Mouse (Mus musculus) heart, postnatal 0 days (tissue): ENCODE data around the gene Hibadh.

Experiments
- CTCF ChIP-seq: IDR thresholded peaks from 2 replicates; pipeline ENCODE4 v1.5.1; 2016; ENCODE audit warnings: antibody characterized with exemption, control low read depth, low read depth
- EP300 ChIP-seq: IDR thresholded peaks from 2 replicates; pipeline ENCODE4 v1.6.1; 2016; ENCODE audit warnings: antibody characterized with exemption, low read depth

- TF ChIP-seq EP300: no peak
- no peak for TF ChIP-seq CTCF
Observed at GRCm38 (mm10) chr6:52532144-52532492, 108.1 kb downstream of the Hibadh start.
